Mouse (Mus musculus): ENCODE data around the gene Olfr329-ps. TPM values are rescaled to one million over a fixed set of nuclear protein-coding genes. Genes with fewer than 3 reads are reported as not detected.
A peak's percentile ranks its signal among the peaks of the same experiment; 100 is the strongest.
"Not testable (repeated sequence)": the region's sequence is repeated elsewhere in the genome, so short reads cannot be mapped to it uniquely, and the experiment has no call there.

The Olfr329-ps gene
- total RNA-seq (2021) (1 to 10 TPM in 1 of 2 experiments, under 1 TPM in 1; 0.62 to 1.4 TPM), polyA plus RNA-seq (2012; rRNA removed) (0.69 and 1.0 TPM in 2 replicates)
- long read RNA-seq, result 0 reads

DNA sequence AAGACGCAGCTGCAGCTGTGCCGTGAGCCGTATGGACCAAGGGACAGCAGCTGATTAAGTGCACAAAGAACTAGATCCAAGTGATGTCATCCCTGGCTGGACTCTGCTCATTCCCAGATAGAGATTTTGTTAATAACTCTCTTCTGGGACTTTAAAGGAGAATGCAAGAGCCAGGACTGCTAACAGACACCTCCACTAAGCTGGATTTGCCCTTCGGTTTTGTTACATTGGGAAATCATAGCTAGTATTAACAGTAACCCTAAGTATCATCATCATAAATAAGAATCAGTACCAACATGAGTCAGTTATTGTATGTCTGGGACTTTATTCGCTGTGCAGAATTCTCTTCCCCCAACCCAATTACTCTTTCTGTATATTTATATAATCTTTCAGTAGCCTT is at the start of gene Olfr329-ps:
TSS of gene Olfr329-ps (minus strand) at position 101 of the 400 bp plus-strand sequence.
- no peak for DNase-seq

GRCm38 (mm10) chr11:58594814-58595213 is 48.6 kb upstream of the Olfr329-ps start, which contains the start of gene Olfr324:
Gene Olfr324, plus strand, starts transcription at chr11:58595114.
- no peak for DNase-seq

DNA sequence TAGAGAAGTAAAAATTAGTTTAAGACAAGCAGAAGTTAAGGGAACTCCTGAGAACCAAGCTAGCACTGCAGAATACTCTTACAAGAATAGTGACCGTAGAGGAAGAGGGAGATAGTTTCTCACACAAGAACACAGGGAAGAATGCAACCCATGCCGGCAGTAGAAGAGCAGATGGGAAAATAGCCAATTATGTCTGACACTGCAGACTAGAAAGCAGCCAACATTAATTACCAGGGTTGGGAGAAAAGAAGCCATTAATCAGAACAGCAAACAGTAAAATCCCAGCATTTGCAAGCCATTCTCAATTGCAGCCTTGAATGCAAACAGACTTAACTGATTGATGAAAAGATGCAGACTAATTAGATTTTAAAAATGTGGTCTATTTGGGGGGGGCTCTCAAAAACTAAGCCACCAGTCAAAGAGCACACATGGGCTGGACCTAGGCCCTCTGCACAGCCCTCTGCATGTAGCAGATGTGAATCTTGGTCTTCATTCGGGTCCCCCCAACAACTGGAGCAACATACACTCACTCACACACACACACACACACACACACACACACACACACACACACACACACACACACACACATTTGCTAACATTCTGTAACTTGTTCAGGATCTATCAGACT is 42.5 kb upstream of the Olfr329-ps start:
- no peak for DNase-seq

GRCm38 (mm10) chr11:58587898-58588348 is 41.7 kb upstream of the Olfr329-ps start:
- peak; percentile 39 for DNase-seq

DNA sequence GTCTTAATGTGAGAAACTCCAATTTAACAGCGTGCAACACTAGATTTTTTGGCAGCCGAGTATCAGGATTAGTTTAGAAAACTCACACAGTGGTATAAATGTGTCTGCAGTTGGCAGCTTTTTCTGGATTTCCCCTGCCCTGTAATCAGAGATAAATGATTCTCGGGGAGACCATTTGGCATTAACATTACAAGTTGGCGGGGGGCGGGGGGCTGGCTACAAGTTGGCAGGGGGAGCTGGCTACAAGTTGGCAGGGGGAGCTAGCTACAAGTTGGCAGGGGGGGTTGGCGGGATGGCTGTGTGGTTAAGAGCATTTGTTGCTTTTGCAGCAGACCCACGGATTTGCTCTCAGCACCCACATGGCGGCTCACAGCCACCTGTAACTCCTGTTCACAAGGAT is 32.4 kb upstream of the Olfr329-ps start:
- no peak for DNase-seq

DNA sequence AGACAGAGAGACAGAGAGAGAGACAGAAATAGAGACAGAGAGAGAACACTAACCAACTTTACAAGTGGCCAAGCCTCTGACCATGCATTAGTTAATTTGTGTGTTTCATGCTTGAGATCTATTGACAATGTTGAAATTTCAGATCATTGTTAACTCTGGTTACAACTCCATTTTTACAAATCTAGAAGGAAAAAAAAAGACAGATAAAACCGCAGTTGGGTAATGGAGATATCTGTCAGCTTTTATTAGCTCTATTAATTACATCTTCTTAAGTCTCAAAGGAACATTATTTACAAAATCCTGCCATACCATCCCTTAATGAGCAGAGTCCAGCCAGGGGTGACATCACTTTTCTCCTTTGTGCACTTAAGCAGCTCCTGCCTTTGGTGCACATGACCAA is 31.2 kb upstream of the Olfr329-ps start, which contains the start of gene Olfr325:
TSS of gene Olfr325 (plus strand) at position 301 of the 400 bp plus-strand sequence.
- DNase-seq, result no peak

- DNase-seq, result no peak
Measured at GRCm38 (mm10) chr11:58570405-58570804, 24.2 kb upstream of the Olfr329-ps start, which contains the start of gene Olfr224. Gene Olfr224, minus strand, starts transcription at chr11:58570553.

GRCm38 (mm10) chr11:58555536-58555935 is 9.3 kb upstream of the Olfr329-ps start, which contains the start of gene Olfr328:
Gene Olfr328, minus strand, starts transcription at chr11:58555636.
- no peak for DNase-seq

- DNase-seq, result not testable (repeated sequence)
Measured at GRCm38 (mm10) chr11:58534736-58535135, 11.5 kb downstream of the Olfr329-ps start, which contains the start of gene Olfr330. Gene Olfr330, minus strand, starts transcription at chr11:58534836.

DNA sequence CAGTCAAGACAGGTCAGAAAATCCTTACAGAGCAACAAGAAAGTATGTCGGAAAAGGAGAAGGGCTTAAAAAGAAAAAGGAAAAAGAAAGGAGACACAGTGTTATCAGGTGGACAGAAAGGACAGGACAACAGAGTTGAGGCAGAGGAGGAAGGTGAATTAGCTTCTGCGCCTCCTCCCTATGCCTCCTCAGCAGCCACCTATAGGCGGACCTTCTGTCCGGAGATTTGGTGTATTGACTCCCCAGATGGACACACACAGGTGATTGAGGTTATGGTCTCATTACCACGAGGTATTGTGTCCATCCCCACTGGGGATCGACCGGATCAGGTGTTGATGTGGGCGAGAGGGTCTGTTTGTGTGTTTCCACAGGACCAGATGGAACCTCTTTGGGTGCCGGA is 26.5 kb downstream of the Olfr329-ps start:
- DNase-seq, result peak; percentile 8

- DNase-seq, result peak; percentile 51
Measured at GRCm38 (mm10) chr11:58518916-58519315, 27.3 kb downstream of the Olfr329-ps start.

- DNase-seq, result not testable (repeated sequence)
Measured at GRCm38 (mm10) chr11:58509058-58509457, 37.2 kb downstream of the Olfr329-ps start.

GRCm38 (mm10) chr11:58502472-58502871 is 43.8 kb downstream of the Olfr329-ps start, which contains the start of gene Olfr331:
Gene Olfr331, minus strand, starts transcription at chr11:58502572.
- not testable (repeated sequence) for DNase-seq

DNA sequence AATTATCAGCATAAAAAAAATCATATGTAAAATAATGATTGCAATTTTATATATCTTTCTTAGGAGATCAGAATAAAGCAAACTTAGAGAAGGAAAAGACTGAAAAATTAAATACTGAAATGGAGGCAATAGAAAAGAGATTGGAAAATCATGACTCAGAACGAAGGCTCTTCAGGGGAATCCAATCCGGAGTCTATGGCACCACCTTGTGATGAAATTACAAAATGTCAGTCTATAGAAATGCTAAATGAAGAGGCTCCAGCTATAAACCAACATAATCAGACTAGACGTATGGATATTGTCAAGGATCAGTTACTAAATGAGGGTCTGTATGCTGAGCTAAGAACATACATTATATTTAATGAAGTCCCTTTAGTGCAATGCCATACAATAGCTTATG is 46.9 kb downstream of the Olfr329-ps start:
- DNase-seq, result no peak

GRCm38 (mm10) chr11:58498761-58499160 is 47.5 kb downstream of the Olfr329-ps start:
- no peak for DNase-seq

DNA sequence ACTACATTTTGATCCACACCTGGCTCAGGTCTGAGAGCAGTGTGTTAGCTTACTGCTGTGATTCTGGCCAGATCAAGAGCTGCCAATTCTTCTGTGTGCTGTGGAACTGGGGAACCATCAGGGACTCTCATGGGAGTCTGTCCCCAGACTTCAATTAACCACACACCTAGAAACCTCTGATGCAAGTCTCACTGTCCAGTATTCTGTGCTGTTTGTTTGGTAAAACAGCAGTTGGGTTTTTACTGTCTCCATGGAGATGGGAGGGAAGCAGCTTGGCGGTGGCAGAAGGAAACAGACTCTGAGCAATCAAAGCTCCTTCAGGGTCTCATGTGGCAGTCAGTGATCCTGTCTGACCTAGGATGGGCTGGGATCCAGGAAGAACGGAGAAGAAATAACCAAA is 53.8 kb downstream of the Olfr329-ps start, which contains the start of gene Olfr332:
TSS of gene Olfr332 (minus strand) at position 101 of the 400 bp plus-strand sequence.
- no peak for DNase-seq

Other genes starting within 250 kb of the Olfr329-ps start
- gene Zfp692, start 239.4 kb downstream of the Olfr329-ps start, total RNA-seq (2021), result 10 to 100 TPM; 10.5 to 11.7 TPM
- gene Zfp692, start 239.4 kb downstream of the Olfr329-ps start, polyA plus RNA-seq (2012; rRNA removed), result 23.3 and 25.7 TPM in 2 replicates
- 10 to 100 TPM; 43.6 to 51.2 TPM for gene Zfp672, start 216.1 kb downstream of the Olfr329-ps start, total RNA-seq (2021)
- 59.3 and 59.9 TPM in 2 replicates for gene Zfp672, start 216.1 kb downstream of the Olfr329-ps start, polyA plus RNA-seq (2012; rRNA removed)
- gene Sh3bp5l, start 215.7 kb downstream of the Olfr329-ps start, total RNA-seq (2021), result 10 to 100 TPM; 24.3 to 54.5 TPM
- 49.6 and 49.7 TPM in 2 replicates for gene Sh3bp5l, start 215.7 kb downstream of the Olfr329-ps start, polyA plus RNA-seq (2012; rRNA removed)
- gene Lypd8, start 167.4 kb downstream of the Olfr329-ps start, total RNA-seq (2021), result not detected
- 0.16 and 0.73 TPM in 2 replicates for gene Lypd8, start 167.4 kb downstream of the Olfr329-ps start, polyA plus RNA-seq (2012; rRNA removed)
- not detected for gene 1810065E05Rik, start 125.3 kb downstream of the Olfr329-ps start, total RNA-seq (2021)
- gene 1810065E05Rik, start 125.3 kb downstream of the Olfr329-ps start, polyA plus RNA-seq (2012; rRNA removed), result not detected in 2 replicates
- not detected for gene Gm12253, start 113.9 kb downstream of the Olfr329-ps start, total RNA-seq (2021)
- not detected in 2 replicates for gene Gm12253, start 113.9 kb downstream of the Olfr329-ps start, polyA plus RNA-seq (2012; rRNA removed)
- gene Lypd9, start 93.5 kb downstream of the Olfr329-ps start, total RNA-seq (2021), result not detected
- gene Lypd9, start 93.5 kb downstream of the Olfr329-ps start, polyA plus RNA-seq (2012; rRNA removed), result not detected in 2 replicates
- gene Olfr30, start 84.2 kb downstream of the Olfr329-ps start, total RNA-seq (2021), result not detected
- gene Olfr30, start 84.2 kb downstream of the Olfr329-ps start, polyA plus RNA-seq (2012; rRNA removed), result not detected in 2 replicates
- gene Olfr332, start 53.9 kb downstream of the Olfr329-ps start, total RNA-seq (2021), result not detected
- gene Olfr332, start 53.9 kb downstream of the Olfr329-ps start, polyA plus RNA-seq (2012; rRNA removed), result not detected in 2 replicates
- not detected for gene Olfr331, start 43.9 kb downstream of the Olfr329-ps start, total RNA-seq (2021)
- gene Olfr331, start 43.9 kb downstream of the Olfr329-ps start, polyA plus RNA-seq (2012; rRNA removed), result not detected in 2 replicates
- 1 to 10 TPM in 1 of 2 experiments, under 1 TPM in 1; 0.41 to 1.0 TPM for gene Olfr330, start 11.6 kb downstream of the Olfr329-ps start, total RNA-seq (2021)
- gene Olfr330, start 11.6 kb downstream of the Olfr329-ps start, polyA plus RNA-seq (2012; rRNA removed), result 0.95 and 3.2 TPM in 2 replicates
- gene Olfr328, start 9.2 kb upstream of the Olfr329-ps start, total RNA-seq (2021), result under 1 TPM in 1 of 2 experiments, not detected in 1; 0.24 TPM
- gene Olfr328, start 9.2 kb upstream of the Olfr329-ps start, polyA plus RNA-seq (2012; rRNA removed), result not detected in 2 replicates
- gene Olfr224, start 24.1 kb upstream of the Olfr329-ps start, total RNA-seq (2021), result not detected
- gene Olfr224, start 24.1 kb upstream of the Olfr329-ps start, polyA plus RNA-seq (2012; rRNA removed), result not detected in 2 replicates
- not detected for gene Olfr325, start 31.3 kb upstream of the Olfr329-ps start, total RNA-seq (2021)
- gene Olfr325, start 31.3 kb upstream of the Olfr329-ps start, polyA plus RNA-seq (2012; rRNA removed), result not detected in 2 replicates
- gene Olfr324, start 48.7 kb upstream of the Olfr329-ps start, total RNA-seq (2021), result not detected
- not detected in 2 replicates for gene Olfr324, start 48.7 kb upstream of the Olfr329-ps start, polyA plus RNA-seq (2012; rRNA removed)
- not detected for gene 2210407C18Rik, start 69.7 kb upstream of the Olfr329-ps start, total RNA-seq (2021)
- gene 2210407C18Rik, start 69.7 kb upstream of the Olfr329-ps start, polyA plus RNA-seq (2012; rRNA removed), result 0.17 TPM in 1 of 2 replicates, not detected in the other
- gene Olfr323, start 84.1 kb upstream of the Olfr329-ps start, total RNA-seq (2021), result not detected
- not detected in 2 replicates for gene Olfr323, start 84.1 kb upstream of the Olfr329-ps start, polyA plus RNA-seq (2012; rRNA removed)
- gene Trim58, start 94.0 kb upstream of the Olfr329-ps start, total RNA-seq (2021), result not detected
- gene Trim58, start 94.0 kb upstream of the Olfr329-ps start, polyA plus RNA-seq (2012; rRNA removed), result not detected in 2 replicates
- gene Olfr322, start 112.4 kb upstream of the Olfr329-ps start, total RNA-seq (2021), result not detected
- not detected in 2 replicates for gene Olfr322, start 112.4 kb upstream of the Olfr329-ps start, polyA plus RNA-seq (2012; rRNA removed)
- gene Olfr320, start 134.7 kb upstream of the Olfr329-ps start, total RNA-seq (2021), result not detected
- gene Olfr320, start 134.7 kb upstream of the Olfr329-ps start, polyA plus RNA-seq (2012; rRNA removed), result not detected in 2 replicates
- not detected for gene Olfr319, start 152.7 kb upstream of the Olfr329-ps start, total RNA-seq (2021)
- gene Olfr319, start 152.7 kb upstream of the Olfr329-ps start, polyA plus RNA-seq (2012; rRNA removed), result not detected in 2 replicates
- gene Olfr318, start 177.6 kb upstream of the Olfr329-ps start, total RNA-seq (2021), result not detected
- gene Olfr318, start 177.6 kb upstream of the Olfr329-ps start, polyA plus RNA-seq (2012; rRNA removed), result not detected in 2 replicates
- not detected for gene Olfr317, start 192.8 kb upstream of the Olfr329-ps start, total RNA-seq (2021)
- gene Olfr317, start 192.8 kb upstream of the Olfr329-ps start, polyA plus RNA-seq (2012; rRNA removed), result not detected in 2 replicates
- not detected for gene Olfr316, start 206.3 kb upstream of the Olfr329-ps start, total RNA-seq (2021)
- not detected in 2 replicates for gene Olfr316, start 206.3 kb upstream of the Olfr329-ps start, polyA plus RNA-seq (2012; rRNA removed)
- not detected for gene Olfr315, start 226.8 kb upstream of the Olfr329-ps start, total RNA-seq (2021)
- not detected in 2 replicates for gene Olfr315, start 226.8 kb upstream of the Olfr329-ps start, polyA plus RNA-seq (2012; rRNA removed)
- gene Olfr314, start 236.5 kb upstream of the Olfr329-ps start, total RNA-seq (2021), result not detected
- gene Olfr314, start 236.5 kb upstream of the Olfr329-ps start, polyA plus RNA-seq (2012; rRNA removed), result not detected in 2 replicates

Data from adrenal gland, adult 2 months (tissue).